Mouse (Mus musculus) hindbrain, embryonic 16.5 days (tissue): ENCODE results near the gene Fgr. TPM values are rescaled to one million over a fixed set of nuclear protein-coding genes. Genes with fewer than 3 reads are reported as not detected.

Experiments used
- ATAC-seq: fragments of 200-750 bp; cut with Nextera tagmentation; 2 replicates; pipeline ENCODE4 v1.8.0; 2017; ENCODE audit warnings: moderate TSS enrichment, moderate library complexity
- H3K27ac ChIP-seq: fragments of 300-500 bp; sonication (generic); 2 replicates; pipeline ENCODE4 v1.5.1; 2014; ENCODE audit warnings: low read depth, mild to moderate bottlenecking, control low read depth, low read length, moderate library complexity
- H3K27me3 ChIP-seq: fragments of 300-500 bp; sonication (generic); replicated peaks from 2 replicates; pipeline ENCODE4 v1.6.1; 2014; ENCODE audit warnings: low read length; ENCODE audit not compliant: control insufficient read depth, insufficient read depth
- H3K36me3 ChIP-seq: fragments of 300-500 bp; sonication (generic); 2 replicates; pipeline ENCODE4 v1.6.1; 2014; ENCODE audit warnings: mild to moderate bottlenecking, low read length, moderate library complexity, mixed read lengths; ENCODE audit not compliant: control insufficient read depth, insufficient read depth
- H3K4me1 ChIP-seq: fragments of 300-500 bp; sonication (generic); 2 replicates; pipeline ENCODE4 v1.6.1; 2014; ENCODE audit warnings: low read depth, low read length; ENCODE audit not compliant: control insufficient read depth, insufficient read depth
- H3K4me2 ChIP-seq: fragments of 300-500 bp; sonication (generic); 2 replicates; pipeline ENCODE4 v1.6.1; 2014; ENCODE audit warnings: mild to moderate bottlenecking, low read length, control low read depth, moderate library complexity
- H3K4me3 ChIP-seq: fragments of 300-500 bp; sonication (generic); 2 replicates; pipeline ENCODE4 v1.5.1; 2014; ENCODE audit warnings: mild to moderate bottlenecking, low read length, control low read depth, moderate library complexity
- H3K9ac ChIP-seq: fragments of 300-500 bp; sonication (generic); 2 replicates; pipeline ENCODE4 v1.6.1; 2014; ENCODE audit warnings: low read depth, mild to moderate bottlenecking, control low read depth, low read length, moderate library complexity
- H3K9me3 ChIP-seq: fragments of 300-500 bp; sonication (generic); 2 replicates; pipeline ENCODE4 v1.6.1; 2014; ENCODE audit warnings: mild to moderate bottlenecking, low read length, moderate library complexity; ENCODE audit not compliant: control insufficient read depth
- WGBS: fragments of 180-500 bp; shearing (Covaris S2); extraction: QIAGEN DNeasy Blood & Tissue Kit; methylation state at CpG from one replicate; pipeline ENCODE4 v1.1.7; 2014; 5-methylcytosine and 5-hydroxymethylcytosine counted together
- polyA plus RNA-seq: library from polyadenylated mRNA; unstranded; fragments of >200 nt; fragmentation: Nextera tagmentation; extraction: Ambion mirVana; gene quantifications from 2 replicates; pipeline ENCODE4 v1.2.1, GENCODE M21; 2015

Fgr gene
- polyA plus RNA-seq, 1 experiment from 2014 or later, result 0.23 TPM

GRCm38 (mm10) chr4:133042651-133043635 lies 69.0 kb downstream of the Fgr start:
- peak; percentile 84 for ATAC-seq
- Histone ChIP-seq H3K27ac (peak overlapping the region; percentile 90), H3K36me3 (no peaks in the 10 kb centered on the region), H3K9me3 (no peaks in the 10 kb centered on the region), H3K4me3 (peak overlapping the region; percentile 22), H3K4me2 (peak overlapping the region; percentile 56), H3K9ac (peak overlapping the region; percentile 56), H3K27me3 (no peaks in the 10 kb centered on the region), H3K4me1 (peaks cover 96% of the 10 kb centered on the region)
- 7% methylated on average over 28 of the region's 28 CpGs for WGBS

- Histone ChIP-seq H3K27me3 (no peaks in the 10 kb centered on the region), H3K9ac (peak overlapping the region; percentile 25; the same call in 1 of the 2 replicates), H3K4me3 (no peak overlapping the region), H3K4me1 (peaks cover 96% of the 10 kb centered on the region), H3K9me3 (no peaks in the 10 kb centered on the region), H3K27ac (peak overlapping the region; percentile 90), H3K36me3 (no peaks in the 10 kb centered on the region), H3K4me2 (peak overlapping the region; percentile 56; the same call in 1 of the 2 replicates)
- 40% methylated on average over 6 of the region's 6 CpGs for WGBS
- ATAC-seq, result no peak
These were observed 70.1 kb downstream of the Fgr start for GRCm38 (mm10) chr4:133043798-133044646.

GRCm38 (mm10) chr4:133044647-133045094 lies 70.8 kb downstream of the Fgr start:
- H3K4me2 ChIP-seq, result no peak overlapping the region
- WGBS, result 28% methylated on average over 6 of the region's 6 CpGs

GRCm38 (mm10) chr4:133045771-133046474 lies 72.0 kb downstream of the Fgr start:
- H3K9me3 ChIP-seq, result no peaks in the 10 kb centered on the region
- H3K9ac ChIP-seq, result peak overlapping the region; percentile 28; the same call in 1 of the 2 replicates
- whole genome bisulfite sequencing, result 34% methylated on average over 11 of the region's 11 CpGs
- H3K4me3 ChIP-seq, result no peak overlapping the region
- no peak overlapping the region; the same call in 1 of the 2 replicates for H3K4me2 ChIP-seq
- H3K4me1 ChIP-seq, result peaks cover 99% of the 10 kb centered on the region
- no peak for ATAC-seq
- H3K27ac ChIP-seq, result peak overlapping the region; percentile 54
- H3K27me3 ChIP-seq, result no peaks in the 10 kb centered on the region
- no peaks in the 10 kb centered on the region for H3K36me3 ChIP-seq

More at GRCm38 (mm10) chr4:133044647-133045094, 70.8 kb downstream of the Fgr start:
- Histone ChIP-seq H3K4me1 (peaks cover 97% of the 10 kb centered on the region), H3K9me3 (no peaks in the 10 kb centered on the region), H3K36me3 (no peaks in the 10 kb centered on the region), H3K27me3 (no peaks in the 10 kb centered on the region), H3K4me3 (no peak overlapping the region), H3K9ac (peak overlapping the region; percentile 25; the same call in 1 of the 2 replicates), H3K27ac (peak overlapping the region; percentile 90)
- no peak for ATAC-seq

- 25% methylated on average over 10 of the region's 12 CpGs for WGBS
- no peaks in the 10 kb centered on the region for H3K9me3 ChIP-seq
- H3K4me3 ChIP-seq, result no peak overlapping the region
- no peaks in the 10 kb centered on the region for H3K27me3 ChIP-seq
- peak overlapping the region; percentile 4 for H3K9ac ChIP-seq
- no peaks in the 10 kb centered on the region for H3K36me3 ChIP-seq
- peaks cover 99% of the 10 kb centered on the region for H3K4me1 ChIP-seq
- H3K4me2 ChIP-seq, result peak overlapping the region; percentile 26; the same call in 1 of the 2 replicates
- H3K27ac ChIP-seq, result peak overlapping the region; percentile 54
- ATAC-seq, result no peak
These were observed 72.9 kb downstream of the Fgr start for GRCm38 (mm10) chr4:133046691-133047352.

- H3K9me3 ChIP-seq, result no peaks in the 10 kb centered on the region
- 3% methylated on average over 15 of the region's 16 CpGs for WGBS
- H3K36me3 ChIP-seq, result no peaks in the 10 kb centered on the region
- H3K4me3 ChIP-seq, result no peak overlapping the region
- no peaks in the 10 kb centered on the region for H3K27me3 ChIP-seq
- peak overlapping the region; percentile 31 for H3K9ac ChIP-seq
- no peak for ATAC-seq
- H3K4me2 ChIP-seq, result peak overlapping the region; percentile 26; the same call in 1 of the 2 replicates
- peak overlapping the region; percentile 54 for H3K27ac ChIP-seq
- peaks cover 99% of the 10 kb centered on the region for H3K4me1 ChIP-seq
These were observed 73.6 kb downstream of the Fgr start for GRCm38 (mm10) chr4:133047353-133048105.

- H3K27ac ChIP-seq, result peak overlapping the region; percentile 72
- no peak overlapping the region for H3K4me3 ChIP-seq
- H3K4me2 ChIP-seq, result no peak overlapping the region
- H3K27me3 ChIP-seq, result no peaks in the 10 kb centered on the region
- WGBS, result 39% methylated on average over 17 of the region's 19 CpGs
- no peaks in the 10 kb centered on the region for H3K36me3 ChIP-seq
- H3K9ac ChIP-seq, result peak overlapping the region; percentile 39
- H3K4me1 ChIP-seq, result peaks cover 91% of the 10 kb centered on the region
- H3K9me3 ChIP-seq, result no peaks in the 10 kb centered on the region
- ATAC-seq, result no peak
These were observed 75.4 kb downstream of the Fgr start for GRCm38 (mm10) chr4:133049071-133049920.
